In the genomic region with DNA sequence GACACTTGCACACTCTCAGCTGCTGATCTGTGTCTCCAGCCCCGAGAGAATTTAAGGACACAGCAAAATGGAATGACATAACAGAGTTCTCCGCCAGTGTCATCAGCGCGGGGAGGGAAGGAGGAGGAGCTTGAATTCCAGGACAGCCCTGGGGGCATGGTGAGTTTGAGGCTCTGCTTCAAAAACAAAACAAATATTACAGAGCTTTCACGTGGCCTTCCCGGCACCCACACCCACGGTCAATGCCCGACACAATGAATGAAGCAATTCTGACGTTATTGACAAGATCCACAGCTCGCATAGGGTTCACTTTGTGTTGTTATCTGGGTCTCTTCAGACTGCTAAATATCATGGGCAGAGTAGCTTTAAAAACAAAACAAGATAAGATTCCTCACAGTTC, we compare ENCODE assay signal across 34 mouse cellular contexts.
"Had no signal": no experiment of that assay in that cellular context is flagged by ENCODE, and none has a peak within 500 bp of the region (broad histone marks: within the 10 kb centered on the region; RNA-seq: fewer than 3 reads in every experiment).

No protein-coding gene starts in this region.

- H3K4me3 ChIP-seq: heart, embryonic 10.5 days; heart, embryonic 12.5 days; heart, embryonic 13.5 days; heart, embryonic 15.5 days; hindbrain, embryonic 10.5 days; hindbrain, embryonic 12.5 days; hindbrain, embryonic 13.5 days; hindbrain, embryonic 15.5 days; intestine, embryonic 15.5 days; kidney, embryonic 15.5 days; layer of hippocampus, adult 2 months had no signal

- H3K27me3 ChIP-seq: heart, embryonic 12.5 days; heart, embryonic 15.5 days; hindbrain, embryonic 12.5 days; hindbrain, embryonic 13.5 days; hindbrain, embryonic 15.5 days; intestine, embryonic 15.5 days; kidney, embryonic 15.5 days had no signal

- H3K27ac ChIP-seq: heart, embryonic 10.5 days; heart, embryonic 13.5 days; heart, embryonic 15.5 days; hindbrain, embryonic 10.5 days; hindbrain, embryonic 12.5 days; hindbrain, embryonic 13.5 days; hindbrain, embryonic 14.5 days; hindbrain, embryonic 15.5 days; hindbrain, postnatal 0 days; intestine, embryonic 15.5 days; kidney, embryonic 15.5 days; kidney, postnatal 0 days; layer of hippocampus, adult 2 months had no signal

- H3K9ac ChIP-seq: heart, embryonic 12.5 days; heart, embryonic 13.5 days; heart, embryonic 15.5 days; hindbrain, embryonic 12.5 days; hindbrain, embryonic 13.5 days; hindbrain, embryonic 14.5 days; hindbrain, embryonic 15.5 days; intestine, embryonic 15.5 days; kidney, embryonic 15.5 days had no signal

- ATAC-seq: hindbrain, embryonic 16.5 days; hindbrain, postnatal 0 days; inflammation-experienced regulatory T-cells, adult 6 months; intestine, embryonic 15.5 days; intestine, embryonic 16.5 days; intestine, postnatal 0 days had no signal

- H3K4me2 ChIP-seq: heart, embryonic 11.5 days; heart, embryonic 12.5 days; heart, embryonic 13.5 days; heart, embryonic 15.5 days; hindbrain, embryonic 12.5 days; hindbrain, embryonic 13.5 days; hindbrain, embryonic 14.5 days; hindbrain, embryonic 15.5 days; intestine, embryonic 15.5 days; kidney, embryonic 15.5 days had no signal

- H3K36me3 ChIP-seq: heart, embryonic 10.5 days; heart, embryonic 12.5 days; heart, embryonic 13.5 days; heart, embryonic 15.5 days; hindbrain, embryonic 10.5 days; hindbrain, embryonic 12.5 days; hindbrain, embryonic 13.5 days; hindbrain, embryonic 15.5 days; intestine, embryonic 15.5 days; kidney, embryonic 15.5 days had no signal

- H3K4me1 ChIP-seq: heart, embryonic 10.5 days; heart, embryonic 12.5 days; heart, embryonic 13.5 days; heart, embryonic 15.5 days; hindbrain, embryonic 10.5 days; hindbrain, embryonic 12.5 days; hindbrain, embryonic 13.5 days; hindbrain, embryonic 15.5 days; intestine, embryonic 15.5 days; kidney, embryonic 15.5 days had no signal

- H3K9me3 ChIP-seq: heart, embryonic 10.5 days; heart, embryonic 12.5 days; heart, embryonic 13.5 days; heart, embryonic 15.5 days; hindbrain, embryonic 10.5 days; hindbrain, embryonic 12.5 days; hindbrain, embryonic 13.5 days; hindbrain, embryonic 15.5 days; intestine, embryonic 15.5 days; kidney, embryonic 15.5 days had no signal

- DNase-seq: heart, postnatal 10 days; heart, postnatal 14 days; heart, postnatal 36 days; heart, postnatal 4 days; kidney, adult 18-20 months; kidney, adult 2 months; kidney, adult 8-10 months; kidney, adult 9 months; kidney, postnatal 10 days; kidney, postnatal 14 days; kidney, postnatal 25 days; kidney, postnatal 36 days; kidney, postnatal 4 days; layer of hippocampus, adult 9-11 months; layer of hippocampus, postnatal 36 days had no signal
